Mouse (Mus musculus) stomach, embryonic 14.5 days (tissue): ENCODE results near the gene Gm28044. TPM values are rescaled to one million over a fixed set of nuclear protein-coding genes. Genes with fewer than 3 reads are reported as not detected.

Experiments used
- polyA plus RNA-seq: library from polyadenylated mRNA; unstranded; fragments of >200 nt; fragmentation: Nextera tagmentation; extraction: Ambion mirVana; gene quantifications from 2 replicates; pipeline ENCODE4 v1.2.1, GENCODE M21; 2014

The Gm28044 gene
- polyA plus RNA-seq, 1 experiment from 2014 or later, result not detected

Other genes starting within 250 kb of the Gm28044 start
- gene Rslcan18, start 244.3 kb downstream of the Gm28044 start, polyA plus RNA-seq, result 0.51 and 0.64 TPM in 2 replicates
- gene Zfp759, start 238.9 kb downstream of the Gm28044 start, polyA plus RNA-seq, result 2.3 and 3.0 TPM in 2 replicates
- gene Rsl1, start 187.4 kb downstream of the Gm28044 start, polyA plus RNA-seq, result 6.1 and 6.4 TPM in 2 replicates
- 1.8 and 2.2 TPM in 2 replicates for gene Zfp455, start 166.0 kb downstream of the Gm28044 start, polyA plus RNA-seq
- gene Zfp458, start 82.1 kb downstream of the Gm28044 start, polyA plus RNA-seq, result 3.2 TPM in 2 replicates
- 0.64 and 1.1 TPM in 2 replicates for gene Zfp457, start 54.1 kb downstream of the Gm28044 start, polyA plus RNA-seq
- 2.8 and 3.4 TPM in 2 replicates for gene Zfp595, start 28.0 kb downstream of the Gm28044 start, polyA plus RNA-seq
- 1.5 and 1.8 TPM in 2 replicates for gene Zfp953, start 69 bp upstream of the Gm28044 start, polyA plus RNA-seq
- gene Gm28041, start 15.2 kb upstream of the Gm28044 start, polyA plus RNA-seq, result 0.62 and 0.91 TPM in 2 replicates
- 2.5 and 3.0 TPM in 2 replicates for gene Zfp456, start 15.3 kb upstream of the Gm28044 start, polyA plus RNA-seq
- 6.0 and 7.3 TPM in 2 replicates for gene Zfp429, start 39.3 kb upstream of the Gm28044 start, polyA plus RNA-seq
- gene Zfp459, start 60.9 kb upstream of the Gm28044 start, polyA plus RNA-seq, result 0.62 and 0.87 TPM in 2 replicates
- gene Zfp874a, start 91.1 kb upstream of the Gm28044 start, polyA plus RNA-seq, result 11.2 TPM in 2 replicates
- gene Zfp874b, start 123.7 kb upstream of the Gm28044 start, polyA plus RNA-seq, result 4.2 and 5.1 TPM in 2 replicates
- 14.5 TPM in 2 replicates for gene Zfp58, start 140.0 kb upstream of the Gm28044 start, polyA plus RNA-seq
- gene Gm26965, start 165.6 kb upstream of the Gm28044 start, polyA plus RNA-seq, result not detected in 2 replicates
- 25.0 and 29.0 TPM in 2 replicates for gene Zfp87, start 165.6 kb upstream of the Gm28044 start, polyA plus RNA-seq
- 16.3 and 17.5 TPM in 2 replicates for gene Zfp748, start 193.3 kb upstream of the Gm28044 start, polyA plus RNA-seq
- 5.1 and 5.6 TPM in 2 replicates for gene Zfp729b, start 249.2 kb upstream of the Gm28044 start, polyA plus RNA-seq